Mouse (Mus musculus) mesoderm, embryonic 11.5 days (tissue): Measurements from ENCODE around the gene Dlx1.

Experiments
- DNase-seq: peaks from one replicate; pipeline ENCODE4 v3.0.0-alpha.2; 2012; ENCODE audit warnings: low read depth, low spot score

Gene Dlx1

DNA sequence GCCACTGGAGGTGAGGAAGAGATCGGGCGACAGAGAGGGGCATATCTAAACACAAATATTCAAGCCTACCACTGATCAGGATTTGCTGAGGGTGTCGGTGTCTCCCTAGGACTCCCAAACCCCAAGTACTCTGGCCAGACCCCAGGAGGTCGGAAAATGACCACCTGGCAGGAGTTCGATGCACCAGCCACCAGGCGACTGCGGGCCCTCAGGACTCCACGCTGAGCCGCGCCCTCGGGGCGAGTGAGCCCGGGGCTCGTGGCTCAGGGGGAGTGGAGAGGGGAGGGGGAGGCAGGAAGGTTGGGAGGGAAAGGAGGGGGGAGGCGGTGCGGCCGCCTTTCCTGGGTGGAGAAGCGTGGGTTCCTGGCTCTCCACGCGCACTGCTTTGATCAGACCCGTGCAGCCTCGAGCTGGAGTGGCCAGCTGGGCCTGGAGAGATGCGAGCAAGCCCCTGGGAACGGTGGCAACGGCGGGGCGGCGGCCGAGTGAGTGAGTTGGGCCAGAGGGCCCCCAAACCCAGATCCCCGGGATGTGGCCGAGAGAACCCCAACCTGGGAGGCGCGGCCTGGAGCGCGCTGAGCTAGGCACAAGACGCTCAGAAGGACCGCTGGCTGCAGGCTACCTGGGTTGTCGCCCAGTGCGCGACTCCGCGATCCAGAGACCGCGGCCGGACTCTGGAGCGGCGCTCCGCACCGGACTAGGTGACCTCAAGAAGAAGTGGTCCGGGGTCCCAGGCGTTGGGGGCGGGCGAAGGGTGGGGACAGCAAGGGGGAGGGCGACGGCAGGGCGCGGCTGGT lies 999 bp downstream of the Dlx1 start:
- DNase-seq, result no peak

DNA sequence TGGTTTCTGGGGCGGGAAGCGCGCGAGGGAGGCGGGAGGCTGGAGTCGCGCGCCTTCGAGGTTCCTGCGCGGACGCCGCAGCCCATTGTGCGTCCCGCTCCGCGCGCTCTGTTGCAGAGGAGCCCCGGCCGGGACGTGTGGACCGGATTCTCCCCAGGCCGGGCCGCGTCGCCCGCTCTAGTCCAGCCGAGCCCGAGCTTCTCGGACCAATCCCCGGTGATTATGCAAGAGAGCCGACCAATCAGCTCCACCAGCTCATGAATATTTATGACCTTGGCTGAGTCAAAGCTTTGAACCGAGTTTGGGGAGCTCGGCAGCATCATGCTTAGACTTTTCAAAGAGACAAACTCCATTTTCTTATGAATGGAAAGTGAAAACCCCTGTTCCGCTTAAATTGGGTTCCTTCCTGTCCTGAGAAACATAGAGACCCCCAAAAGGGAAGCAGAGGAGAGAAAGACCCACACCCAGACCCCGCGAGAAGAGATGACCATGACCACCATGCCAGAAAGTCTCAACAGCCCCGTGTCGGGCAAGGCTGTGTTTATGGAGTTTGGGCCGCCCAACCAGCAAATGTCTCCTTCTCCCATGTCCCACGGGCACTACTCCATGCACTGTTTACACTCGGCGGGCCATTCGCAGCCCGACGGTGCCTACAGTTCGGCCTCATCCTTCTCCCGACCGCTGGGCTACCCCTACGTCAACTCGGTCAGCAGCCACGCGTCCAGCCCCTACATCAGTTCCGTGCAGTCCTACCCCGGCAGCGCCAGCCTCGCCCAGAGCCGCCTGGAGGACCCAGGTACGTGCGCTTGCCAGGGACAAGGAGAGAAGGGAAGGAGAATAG lies 1.8 kb downstream of the Dlx1 start:
- DNase-seq, result peak; percentile 91

DNA sequence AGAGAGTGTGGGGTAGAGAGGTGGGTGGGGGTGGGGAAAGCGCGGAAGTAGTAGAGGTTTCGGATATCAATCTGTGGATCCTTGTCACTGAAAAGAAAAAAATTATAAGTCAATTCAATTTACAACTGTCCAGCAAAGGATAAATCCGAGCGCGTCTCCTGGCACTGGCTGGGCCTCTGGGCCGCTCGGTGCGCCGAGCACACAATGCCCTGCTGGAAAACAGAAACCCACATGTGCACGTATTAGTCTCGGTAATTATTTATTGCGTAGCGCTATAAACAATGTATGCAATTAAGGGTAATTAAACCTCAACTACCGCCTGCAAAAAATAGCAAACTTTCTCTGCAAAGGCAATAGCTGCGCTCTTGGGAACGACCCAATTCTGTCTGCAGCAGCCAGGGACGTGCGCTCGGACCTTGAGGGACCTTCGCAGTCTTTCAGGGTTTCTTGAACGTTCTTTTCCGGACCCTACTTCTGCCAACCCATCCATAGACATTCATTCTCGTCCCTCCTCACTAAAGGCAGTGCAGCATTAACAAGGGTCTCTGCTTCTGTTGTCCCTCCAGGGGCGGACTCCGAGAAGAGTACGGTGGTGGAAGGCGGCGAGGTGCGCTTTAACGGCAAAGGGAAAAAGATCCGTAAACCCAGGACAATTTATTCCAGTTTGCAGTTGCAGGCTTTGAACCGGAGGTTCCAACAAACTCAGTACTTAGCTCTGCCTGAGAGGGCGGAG lies 2.6 kb downstream of the Dlx1 start:
- DNase-seq, result no peak

DNA sequence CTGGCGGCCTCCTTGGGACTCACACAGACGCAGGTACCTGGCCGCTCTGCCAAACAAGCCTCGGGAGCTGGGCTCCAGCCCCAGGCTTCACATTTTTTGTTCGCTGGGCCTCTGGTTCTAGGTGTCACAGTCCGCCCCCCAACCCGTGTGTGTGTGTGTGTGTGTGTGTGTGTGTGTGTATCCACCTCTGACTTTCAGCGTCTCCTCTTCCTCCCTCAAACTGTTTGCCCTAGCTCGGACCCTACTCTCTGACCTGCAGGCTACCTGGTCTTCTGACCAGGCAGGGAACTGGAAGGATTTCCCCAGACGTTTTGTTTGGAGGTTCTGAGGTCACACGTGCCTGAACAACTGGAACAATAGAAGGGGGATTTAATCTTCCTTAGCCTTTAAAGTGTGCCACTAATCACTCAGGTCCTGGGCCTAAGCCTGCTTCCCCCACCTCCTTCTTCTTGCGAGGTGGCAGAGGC lies 3.2 kb downstream of the Dlx1 start:
- no peak for DNase-seq

DNA sequence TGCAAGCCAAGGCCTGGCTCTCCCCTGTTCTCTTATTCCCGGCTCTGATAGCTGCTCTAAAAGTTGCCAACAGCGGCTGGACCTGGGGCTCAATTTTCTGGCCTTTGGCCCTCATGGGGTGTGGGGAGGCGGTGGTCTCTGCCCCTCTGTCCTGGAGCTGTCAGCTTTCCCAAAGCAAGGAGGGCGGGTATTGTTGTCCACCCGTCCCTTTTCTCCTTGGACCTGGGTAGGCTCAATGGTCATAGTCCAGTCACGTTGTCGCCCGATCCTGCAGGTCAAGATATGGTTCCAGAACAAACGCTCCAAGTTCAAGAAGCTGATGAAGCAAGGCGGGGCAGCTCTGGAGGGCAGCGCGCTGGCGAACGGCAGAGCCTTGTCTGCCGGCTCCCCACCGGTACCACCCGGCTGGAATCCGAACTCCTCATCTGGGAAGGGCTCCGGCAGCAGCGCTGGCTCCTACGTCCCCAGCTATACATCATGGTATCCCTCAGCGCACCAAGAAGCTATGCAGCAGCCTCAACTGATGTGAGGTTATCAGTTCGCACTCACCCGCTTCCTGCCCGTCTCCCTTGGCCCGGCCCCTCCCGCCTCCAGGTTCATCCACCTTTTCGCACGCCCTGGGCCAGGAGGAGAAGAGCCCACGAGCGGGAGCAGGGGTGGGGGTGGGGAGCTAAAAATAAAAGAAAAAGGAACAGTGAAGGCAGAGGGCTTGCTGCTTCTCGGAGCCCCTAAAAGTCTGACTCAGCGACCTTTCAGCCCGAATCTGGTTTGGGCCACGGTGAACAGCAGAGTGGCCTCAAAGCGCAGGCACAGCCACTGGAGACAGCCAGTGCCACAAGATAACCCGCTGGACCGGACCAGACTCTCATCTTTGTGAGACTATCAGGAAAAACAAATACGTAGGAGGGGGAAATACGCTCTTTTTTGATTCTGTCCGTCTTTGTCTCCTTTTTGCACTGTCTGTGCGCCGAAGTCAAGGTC lies 4.4 kb downstream of the Dlx1 start:
- DNase-seq, result no peak

DNA sequence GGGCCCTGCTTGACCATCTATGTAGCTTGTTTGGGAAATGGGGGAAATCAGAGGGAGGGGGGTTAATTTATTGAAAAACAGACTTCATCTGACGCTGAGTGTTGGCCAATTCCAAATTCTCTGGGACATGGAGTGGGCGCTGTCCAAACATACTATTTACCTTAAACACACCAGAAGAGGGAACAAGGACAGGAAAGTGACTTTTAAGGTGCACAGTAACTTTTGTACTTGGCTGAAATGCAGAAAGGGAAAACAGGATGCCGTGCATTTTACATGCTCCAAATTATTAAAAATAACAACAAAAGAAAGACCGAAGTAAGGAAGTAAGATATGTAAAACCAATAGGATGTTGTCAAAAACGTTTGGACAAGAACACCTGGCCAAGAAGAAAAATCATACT lies 5.2 kb downstream of the Dlx1 start:
- DNase-seq, result no peak

DNA sequence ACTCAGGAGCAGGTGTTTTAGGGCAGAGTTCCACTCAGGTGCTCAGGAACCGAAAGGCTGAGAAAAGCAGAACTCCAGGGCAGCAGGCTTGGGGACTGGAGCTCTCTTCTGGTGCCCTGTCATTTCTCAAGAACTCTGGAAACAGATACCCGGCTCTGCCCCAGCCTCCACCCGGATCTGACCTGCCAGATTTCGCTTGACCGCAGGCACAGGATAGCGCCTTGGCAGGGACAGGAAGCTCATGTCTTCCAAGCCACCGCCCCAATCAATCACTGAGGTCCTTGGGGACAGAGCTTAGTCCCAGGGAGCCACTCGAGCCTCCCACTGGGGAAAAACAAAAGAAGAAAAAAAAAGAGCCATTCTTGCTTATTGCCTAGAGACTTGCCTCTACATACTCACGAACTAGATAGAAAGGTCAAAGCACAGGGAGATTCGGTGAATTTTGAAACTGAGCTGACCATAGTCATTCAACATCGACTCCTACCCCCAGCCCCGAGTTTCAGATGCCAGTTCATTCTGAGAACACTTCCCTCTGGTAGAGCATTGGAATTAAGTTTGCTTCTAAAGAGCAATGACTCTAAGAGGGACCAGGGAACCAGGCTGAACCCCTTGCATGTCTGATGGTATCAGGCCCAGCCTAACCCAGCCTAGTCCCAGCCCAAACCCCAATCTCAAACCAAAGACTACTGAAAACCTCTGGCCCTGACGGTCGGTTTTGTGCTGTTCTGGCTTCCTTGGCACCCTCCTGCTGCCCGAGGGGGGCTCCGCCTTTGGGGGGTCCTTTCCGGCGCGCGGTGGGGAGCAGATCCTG lies 6.5 kb downstream of the Dlx1 start:
- no peak for DNase-seq

DNA sequence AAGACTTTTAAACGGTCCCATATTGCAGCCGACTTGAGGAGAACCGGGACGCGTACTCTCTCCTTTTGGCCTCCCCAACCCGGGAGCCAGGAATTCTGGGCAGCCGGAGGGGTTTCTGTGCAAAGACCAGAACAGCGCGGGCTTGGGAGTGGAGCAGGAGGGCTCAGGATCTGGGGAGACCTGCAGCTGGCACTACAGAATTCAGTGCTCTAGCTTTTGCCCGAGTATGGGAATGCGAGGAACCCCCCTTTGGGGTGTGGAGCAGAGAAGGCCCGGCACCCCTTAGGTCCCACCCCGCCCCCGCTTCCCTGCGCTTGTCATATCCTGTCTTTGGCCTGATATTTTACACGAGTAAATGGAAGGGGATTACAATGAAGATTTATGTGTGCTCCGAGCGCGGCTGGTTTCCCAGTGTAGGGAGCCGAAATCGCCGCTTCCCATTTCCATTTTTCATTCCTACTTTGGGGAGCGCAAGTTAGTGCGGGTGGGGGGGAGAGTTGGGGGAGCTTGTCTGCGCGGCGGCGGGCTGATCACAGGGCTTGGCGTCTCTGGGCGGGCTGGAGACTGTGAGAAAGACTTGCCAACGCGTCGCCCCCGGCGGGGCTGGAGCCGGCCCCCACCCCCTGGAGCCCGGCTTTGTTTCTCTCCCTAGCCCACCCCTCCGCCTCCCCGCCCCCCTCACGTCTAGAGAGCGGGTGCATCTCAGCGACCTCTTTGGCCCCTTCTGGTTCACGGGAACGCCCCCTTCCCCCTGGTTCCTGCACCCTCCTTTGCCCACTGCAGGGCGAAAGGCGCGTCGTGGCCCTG lies 12.9 kb downstream of the Dlx1 start:
- no peak for DNase-seq

DNA sequence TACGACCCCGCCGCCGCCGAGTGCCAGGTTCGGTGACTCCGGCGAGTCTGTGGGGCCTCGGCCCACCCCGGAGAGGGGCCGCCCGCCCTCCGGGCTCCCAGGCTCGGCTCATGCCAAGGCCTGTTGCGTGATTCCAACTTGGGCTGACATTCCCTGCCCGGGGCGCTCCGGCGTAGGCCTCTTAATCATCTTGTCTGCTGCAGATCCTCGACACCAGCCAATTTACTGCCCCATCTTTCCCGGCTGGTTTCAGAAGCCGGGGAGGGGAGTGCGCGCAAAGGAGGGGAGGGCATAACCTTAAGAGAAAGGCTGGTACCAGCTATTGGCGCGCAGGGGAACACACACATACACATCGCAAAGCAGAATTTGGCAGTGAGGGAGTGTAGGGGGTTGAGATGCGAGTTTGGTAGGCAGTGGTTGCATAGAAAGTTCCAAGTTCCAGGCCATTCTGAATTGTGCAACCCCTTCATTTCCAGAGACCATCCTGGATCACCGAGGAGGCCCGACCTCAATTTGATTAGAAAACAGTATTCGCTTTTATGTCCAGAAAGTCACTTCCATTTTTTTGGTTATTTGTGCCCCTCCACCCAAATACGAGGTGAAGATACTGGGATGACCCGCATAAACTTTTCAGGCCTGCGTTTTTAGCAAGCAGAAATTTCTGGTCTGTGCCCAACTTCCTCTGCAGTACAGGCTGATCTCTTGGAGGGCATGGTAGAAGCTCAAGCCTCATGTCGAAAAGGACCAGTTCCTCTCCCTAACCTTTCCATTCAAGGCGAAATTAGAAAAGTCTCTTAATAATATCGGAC lies 13.7 kb downstream of the Dlx1 start:
- DNase-seq, result no peak

DNA sequence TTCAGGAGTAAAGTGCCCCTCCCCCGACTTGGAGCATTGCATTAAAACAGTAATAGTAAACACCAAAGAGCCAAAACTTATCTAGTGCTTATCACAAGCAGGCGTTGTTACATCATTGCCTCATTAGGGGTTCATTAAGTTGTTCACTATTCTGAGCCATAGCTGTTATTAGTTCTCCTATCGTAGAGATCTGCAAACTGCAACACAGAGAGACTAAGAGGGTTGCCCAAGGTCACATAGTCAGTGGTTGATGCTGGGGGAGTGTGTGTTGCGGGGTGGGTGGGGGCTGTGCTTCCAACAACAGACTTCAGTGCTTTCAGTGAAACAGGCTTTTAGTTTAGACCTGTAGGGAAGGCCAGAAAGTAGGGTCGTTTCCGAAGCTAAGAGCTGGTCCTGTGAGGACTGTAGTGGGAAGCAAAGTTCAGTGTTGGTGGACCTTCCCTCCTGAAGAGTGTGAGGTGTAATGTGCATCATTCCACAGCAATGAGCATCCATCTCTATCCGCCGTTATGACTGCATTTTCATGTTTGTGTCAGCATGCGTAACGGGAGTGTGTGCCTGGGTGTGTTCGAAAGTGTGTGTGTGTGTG lies 14.4 kb downstream of the Dlx1 start:
- DNase-seq, result no peak

DNA sequence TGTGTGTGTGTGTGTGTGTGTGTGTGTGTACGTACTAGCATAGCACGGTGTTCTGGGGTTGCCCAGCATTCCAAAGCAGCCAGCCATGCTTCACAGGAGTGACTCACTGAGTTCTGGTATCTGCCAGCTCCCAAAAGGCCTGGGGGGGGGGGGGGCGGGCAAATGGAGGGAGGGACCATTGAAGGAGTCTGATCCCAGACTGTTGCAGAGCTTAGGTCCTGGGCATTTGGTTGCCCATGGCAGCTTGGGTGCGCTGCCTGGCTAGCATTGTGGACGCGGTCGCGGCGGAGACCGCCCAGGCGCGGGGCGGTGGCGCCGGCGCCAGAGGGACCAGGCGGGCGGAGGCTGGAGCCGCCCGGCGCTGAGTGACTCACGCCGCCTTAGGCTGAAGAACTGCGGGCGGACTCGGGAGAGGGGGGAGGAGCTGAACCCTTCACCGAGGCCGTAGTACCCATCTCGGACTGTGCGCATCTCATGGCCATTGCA lies 14.9 kb downstream of the Dlx1 start:
- no peak for DNase-seq

DNA sequence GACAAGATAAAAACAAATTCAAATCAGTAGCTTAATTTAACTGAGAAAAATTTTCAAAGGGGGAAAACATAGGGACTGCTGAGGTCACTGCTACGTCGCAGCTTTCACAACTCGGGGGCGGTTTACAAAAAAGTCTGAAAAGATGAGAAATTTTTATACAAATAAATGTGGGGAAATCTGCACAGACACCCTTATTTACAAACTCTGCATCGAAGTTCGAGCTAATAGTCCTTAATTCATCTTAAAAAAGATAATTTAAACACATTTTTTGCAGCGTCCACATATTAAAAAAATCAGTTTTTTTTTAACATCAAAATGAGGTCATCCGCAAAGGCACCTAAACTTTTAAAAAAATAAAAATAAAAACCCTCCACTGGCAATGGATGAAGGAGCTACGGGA lies 15.6 kb downstream of the Dlx1 start:
- no peak for DNase-seq

DNA sequence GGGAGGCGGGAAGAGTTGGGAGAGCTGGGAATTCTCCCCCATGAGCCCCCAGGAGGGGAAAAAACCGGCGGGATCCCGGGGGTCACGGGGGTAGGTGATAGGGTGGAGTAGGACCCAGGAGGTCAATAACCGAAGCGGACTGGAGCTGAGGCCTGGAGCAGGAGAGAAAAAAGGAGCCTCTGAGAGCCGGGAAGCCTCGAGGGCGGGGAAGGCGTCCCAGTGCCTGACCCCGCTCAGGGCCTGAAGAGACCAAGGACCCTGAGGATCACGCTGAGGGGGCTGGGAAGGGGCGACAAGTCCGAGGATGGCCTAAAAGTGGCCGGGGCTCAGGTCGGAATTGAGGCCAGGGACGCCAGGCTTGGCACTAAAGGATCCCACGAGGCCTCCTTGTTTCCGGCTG lies 16.0 kb downstream of the Dlx1 start:
- no peak for DNase-seq

DNA sequence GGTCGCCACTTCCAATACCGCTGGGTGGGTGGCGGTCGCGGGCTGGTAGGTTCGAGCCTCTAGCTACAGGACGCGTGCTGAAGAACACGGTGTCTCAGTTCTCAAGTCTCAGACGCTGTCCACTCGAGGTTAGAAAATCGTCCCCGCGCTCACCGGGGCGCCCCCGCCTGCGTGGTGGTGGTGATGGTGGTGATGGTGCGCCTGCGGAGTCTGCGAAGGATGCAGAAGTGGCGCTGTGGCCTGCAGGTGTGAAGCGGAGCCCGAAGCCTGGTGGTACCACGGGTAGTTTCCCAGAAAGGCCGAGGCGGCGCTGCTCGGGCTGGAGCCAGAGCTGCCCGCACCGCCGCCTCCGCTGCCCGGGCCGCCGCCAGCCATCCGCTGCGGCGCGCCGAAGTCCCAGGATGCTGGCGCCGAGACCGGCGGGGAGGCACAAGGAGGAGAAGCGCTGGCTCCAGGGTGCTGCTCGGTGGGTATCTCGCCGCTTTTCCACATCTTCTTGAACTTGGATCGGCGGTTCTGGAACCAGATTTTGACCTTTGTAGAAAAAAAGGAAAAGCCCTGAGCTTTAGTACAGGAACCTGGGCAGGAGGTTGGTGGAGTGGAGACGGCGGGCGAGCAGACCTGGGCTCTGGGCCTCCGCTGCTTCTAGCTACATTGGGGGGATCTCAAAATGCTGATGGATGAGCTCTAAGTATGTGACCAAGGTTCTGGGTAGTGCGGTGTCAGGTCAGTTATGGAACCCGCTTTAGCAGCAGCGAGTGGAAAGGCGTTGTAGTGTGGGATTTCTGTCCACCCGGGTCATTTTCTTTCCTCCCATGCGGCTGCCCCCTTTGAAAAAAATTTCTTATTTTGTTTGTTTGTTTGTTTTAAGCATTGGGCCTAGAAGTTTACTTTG lies 16.7 kb downstream of the Dlx1 start:
- DNase-seq, result no peak

DNA sequence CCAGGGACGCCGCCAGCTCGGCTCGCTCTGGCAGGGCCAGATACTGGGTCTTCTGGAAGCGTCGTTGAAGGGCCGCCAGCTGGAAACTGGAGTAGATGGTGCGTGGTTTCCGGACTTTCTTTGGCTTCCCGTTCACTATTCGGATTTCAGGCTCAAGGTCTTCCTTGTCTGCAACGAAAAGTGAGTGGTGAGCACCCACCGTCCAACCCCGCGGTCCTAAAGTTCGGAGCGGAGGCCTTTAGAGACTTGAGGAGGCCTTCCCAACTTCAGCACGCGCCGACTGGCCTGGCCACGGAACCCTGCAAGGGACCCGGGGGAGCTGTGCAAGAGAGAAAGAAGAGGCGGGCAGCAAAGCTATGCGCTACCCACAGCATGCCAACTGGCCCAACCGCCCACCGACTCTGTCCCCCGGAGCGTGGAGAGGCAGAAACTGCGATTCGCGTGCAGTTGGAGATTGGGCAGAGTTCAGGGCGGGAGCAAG lies 17.5 kb downstream of the Dlx1 start:
- no peak for DNase-seq

DNA sequence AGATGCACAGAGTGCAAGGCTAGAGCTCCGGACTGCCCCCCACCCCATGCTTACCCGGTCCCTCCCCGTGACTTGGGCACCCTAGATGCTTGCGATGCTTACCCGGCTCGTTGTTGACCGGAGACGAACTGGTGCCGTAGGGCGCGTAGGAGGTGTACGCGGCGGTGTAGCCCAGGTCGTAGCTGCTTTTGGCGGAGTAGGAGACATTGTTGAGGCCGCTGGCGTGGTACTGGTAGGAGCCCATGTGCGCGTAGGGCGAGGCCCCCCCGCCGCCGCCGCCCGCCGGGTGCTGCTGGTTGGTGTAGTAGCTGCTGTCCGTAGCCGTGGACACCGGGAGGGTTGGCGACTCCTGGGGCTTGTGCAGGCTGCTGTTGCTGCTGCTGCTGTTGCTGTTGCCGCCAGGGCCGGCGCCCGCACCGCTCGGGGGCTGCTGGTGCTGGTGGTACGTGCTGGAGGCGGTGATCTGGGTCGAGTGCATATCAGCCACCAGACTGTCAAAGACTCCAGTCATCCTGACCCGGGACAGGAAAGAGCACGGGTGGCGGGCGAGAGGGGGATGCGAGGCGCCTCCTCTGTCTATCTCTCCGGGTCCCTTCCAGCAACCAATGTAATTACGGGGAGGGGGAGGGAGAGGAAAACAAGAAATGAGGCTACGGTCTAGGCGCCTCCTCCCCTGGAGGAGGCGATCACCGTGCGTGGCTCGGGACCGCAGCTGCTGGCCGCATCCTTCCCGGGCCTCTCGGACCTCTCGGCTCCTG lies 18.1 kb downstream of the Dlx1 start:
- no peak for DNase-seq
